Mouse (Mus musculus) megakaryocyte-erythroid progenitor cell, adult 5-6 weeks (primary cell): Measurements from ENCODE around the gene Tbr1. TPM values are rescaled to one million over a fixed set of nuclear protein-coding genes. Genes with fewer than 3 reads are reported as not detected.
A peak's percentile ranks its signal among the peaks of the same experiment; 100 is the strongest.

Experiments used
- ATAC-seq: replicated peaks from 2 replicates; pipeline ENCODE4 v1.8.0; 2016; ENCODE audit warnings: mild to moderate bottlenecking, inconsistent platforms; ENCODE audit not compliant: severe bottlenecking, poor library complexity, low FRiP score, low TSS enrichment
- total RNA-seq, 2 experiments: library from RNA; stranded (forward) in 1 of 2; stranded (reverse) in 1 of 2; fragments of 200-1000, 215-1000 nt in 1 of 2; fragments of >200 nt in 1 of 2; fragmentation: Nextera tagmentation in 1 of 2; gene quantifications; 2 replicates each; pipeline ENCODE4 v1.2.3; 2014 to 2017

Gene Tbr1
- 0.55 TPM in 1 of 2 replicates, not detected in the other for total RNA-seq (2014; fragmentation: Nextera tagmentation)
- 0.19 and 1.1 TPM in 2 replicates for total RNA-seq (2017)

GRCm38 (mm10) chr2:61802656-61803251 lies at the start of gene Tbr1:
Tbr1 (plus strand) TSS chr2:61802930.
- peak; percentile 66 for ATAC-seq

- ATAC-seq = no peak
These were observed 47.7 kb upstream of the Tbr1 start for GRCm38 (mm10) chr2:61754989-61755388.

- peak; percentile 31 for ATAC-seq
These were observed 43.4 kb upstream of the Tbr1 start for GRCm38 (mm10) chr2:61759234-61759855.

- ATAC-seq = peak; percentile 97
These were observed 42.7 kb upstream of the Tbr1 start for GRCm38 (mm10) chr2:61760044-61760443.

DNA sequence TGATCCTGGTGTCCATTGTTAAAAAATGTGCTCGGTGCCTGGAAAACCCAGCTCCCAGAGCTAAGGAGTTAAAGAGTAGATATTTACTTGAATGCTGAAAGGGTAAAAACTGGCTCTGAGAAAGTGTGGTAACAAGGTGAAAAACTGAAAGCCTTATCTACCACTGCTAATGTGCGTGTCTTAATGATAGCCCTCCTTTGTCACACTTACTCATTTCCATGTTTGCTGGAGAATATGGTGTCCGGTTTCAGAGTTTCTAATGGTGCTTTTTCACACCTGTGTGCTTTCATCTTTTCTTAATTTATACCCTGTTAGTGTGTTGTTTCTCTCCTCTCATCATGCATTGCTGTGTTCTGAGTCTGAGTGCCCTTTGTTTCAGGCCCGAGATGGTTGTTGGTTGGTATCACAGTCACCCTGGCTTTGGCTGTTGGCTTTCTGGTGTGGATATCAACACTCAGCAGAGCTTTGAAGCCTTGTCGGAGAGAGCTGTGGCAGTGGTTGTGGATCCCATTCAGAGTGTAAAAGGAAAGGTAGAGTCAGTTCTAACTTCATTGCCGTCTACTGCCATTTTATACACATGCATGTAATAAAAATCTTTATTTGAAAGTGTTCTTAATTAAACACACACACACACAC lies 38.1 kb upstream of the Tbr1 start:
- ATAC-seq = no peak

DNA sequence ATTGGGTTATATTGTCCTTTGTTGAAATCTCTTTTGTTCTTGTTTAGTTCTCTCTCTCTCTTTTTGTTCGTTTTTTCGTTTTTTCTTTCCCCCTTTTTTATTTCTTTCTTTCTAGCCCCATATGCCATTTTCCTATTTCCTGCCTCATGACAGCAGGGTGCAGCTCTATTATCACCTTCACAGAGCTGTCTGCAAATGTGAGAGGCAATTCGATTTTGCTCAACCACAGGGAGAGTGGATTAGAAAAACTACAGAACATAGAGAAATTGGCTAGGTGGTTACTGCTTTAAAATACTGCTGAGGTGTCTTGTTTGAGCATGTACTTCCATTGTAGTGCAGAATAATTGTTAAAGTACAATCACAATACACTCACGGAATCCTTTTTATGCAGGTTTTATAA lies 37.2 kb upstream of the Tbr1 start:
- no peak for ATAC-seq

GRCm38 (mm10) chr2:61780794-61781193 lies 21.9 kb upstream of the Tbr1 start:
- no peak for ATAC-seq

GRCm38 (mm10) chr2:61794960-61795359 lies 7.8 kb upstream of the Tbr1 start:
- no peak for ATAC-seq

GRCm38 (mm10) chr2:61798048-61798447 lies 4.7 kb upstream of the Tbr1 start:
- no peak for ATAC-seq

GRCm38 (mm10) chr2:61803443-61804367 lies 975 bp downstream of the Tbr1 start:
- ATAC-seq = peak; percentile 32; the same call in 1 of the 2 replicates

DNA sequence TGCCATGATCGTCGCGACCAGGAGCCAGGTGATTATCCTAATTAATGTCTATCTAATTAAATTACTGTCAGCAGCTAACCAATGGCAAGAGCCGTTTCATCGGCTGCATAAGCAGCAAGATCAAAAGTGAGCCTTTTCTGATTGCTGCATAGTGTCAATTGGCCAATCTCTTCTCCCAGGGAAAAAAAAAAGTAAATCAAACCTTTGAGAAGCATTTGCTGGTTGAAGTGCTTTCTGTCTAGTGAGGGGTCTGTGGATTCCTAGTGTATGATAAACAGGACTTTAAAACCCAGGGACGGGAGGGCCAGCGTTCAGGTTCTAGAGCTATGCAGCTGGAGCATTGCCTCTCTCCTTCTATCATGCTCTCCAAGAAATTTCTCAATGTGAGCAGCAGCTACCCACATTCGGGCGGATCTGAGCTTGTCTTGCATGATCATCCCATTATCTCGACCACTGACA lies 1.7 kb downstream of the Tbr1 start:
- no peak for ATAC-seq

DNA sequence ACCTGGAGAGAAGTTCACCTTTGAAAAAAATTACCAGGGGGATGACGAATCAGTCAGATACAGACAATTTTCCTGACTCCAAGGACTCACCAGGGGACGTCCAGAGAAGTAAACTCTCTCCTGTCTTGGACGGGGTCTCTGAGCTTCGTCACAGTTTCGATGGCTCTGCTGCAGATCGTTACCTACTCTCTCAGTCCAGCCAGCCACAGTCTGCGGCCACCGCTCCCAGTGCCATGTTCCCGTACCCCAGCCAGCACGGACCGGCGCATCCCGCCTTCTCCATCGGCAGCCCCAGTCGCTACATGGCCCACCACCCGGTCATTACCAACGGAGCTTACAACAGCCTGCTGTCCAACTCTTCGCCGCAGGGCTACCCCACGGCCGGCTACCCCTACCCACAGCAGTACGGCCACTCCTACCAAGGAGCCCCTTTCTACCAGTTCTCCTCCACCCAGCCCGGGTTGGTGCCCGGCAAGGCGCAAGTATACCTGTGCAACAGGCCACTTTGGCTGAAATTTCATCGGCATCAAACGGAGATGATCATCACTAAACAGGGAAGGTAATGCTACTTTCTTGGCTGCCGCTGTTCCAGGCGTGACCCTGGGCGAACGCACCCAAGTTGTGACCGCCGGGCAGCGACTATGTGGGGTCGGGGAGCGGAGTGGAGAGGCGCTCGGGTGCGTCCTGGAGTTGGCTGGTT lies 2.3 kb downstream of the Tbr1 start:
- ATAC-seq = peak; percentile 10

DNA sequence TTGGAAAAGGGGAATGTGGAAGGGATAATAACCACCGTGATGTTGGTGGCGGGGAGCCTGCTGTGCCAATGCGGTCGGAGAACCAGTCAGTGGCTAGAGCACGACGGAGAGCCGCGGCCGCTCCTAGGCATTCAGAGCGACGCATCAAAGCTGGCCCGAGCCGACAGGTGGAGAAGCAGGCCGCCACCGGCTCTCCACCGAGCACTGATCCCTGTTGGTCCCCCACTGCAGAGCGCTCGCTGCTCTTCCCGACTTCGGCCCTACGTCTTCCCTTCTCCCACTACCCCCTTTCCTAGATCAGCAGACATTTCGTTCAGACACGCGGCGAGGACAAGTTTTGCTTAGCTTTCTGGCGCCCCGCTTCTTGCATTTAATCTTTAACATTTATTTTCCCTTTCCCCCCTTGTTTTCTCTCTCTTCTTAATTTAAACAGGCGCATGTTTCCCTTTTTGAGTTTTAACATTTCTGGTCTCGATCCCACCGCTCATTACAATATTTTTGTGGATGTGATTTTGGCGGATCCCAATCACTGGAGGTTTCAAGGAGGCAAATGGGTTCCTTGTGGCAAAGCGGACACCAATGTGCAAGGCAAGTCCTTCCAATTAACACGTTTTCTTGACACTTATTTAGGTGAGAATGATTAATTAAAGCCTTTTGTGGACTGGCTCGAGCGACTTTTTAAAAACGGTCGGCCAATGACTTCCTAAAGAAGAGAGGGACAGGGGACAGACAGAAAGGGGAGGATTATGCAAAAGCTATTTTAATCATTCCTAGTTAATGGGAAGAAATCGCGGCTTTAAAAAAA lies 3.0 kb downstream of the Tbr1 start:
- ATAC-seq = no peak

DNA sequence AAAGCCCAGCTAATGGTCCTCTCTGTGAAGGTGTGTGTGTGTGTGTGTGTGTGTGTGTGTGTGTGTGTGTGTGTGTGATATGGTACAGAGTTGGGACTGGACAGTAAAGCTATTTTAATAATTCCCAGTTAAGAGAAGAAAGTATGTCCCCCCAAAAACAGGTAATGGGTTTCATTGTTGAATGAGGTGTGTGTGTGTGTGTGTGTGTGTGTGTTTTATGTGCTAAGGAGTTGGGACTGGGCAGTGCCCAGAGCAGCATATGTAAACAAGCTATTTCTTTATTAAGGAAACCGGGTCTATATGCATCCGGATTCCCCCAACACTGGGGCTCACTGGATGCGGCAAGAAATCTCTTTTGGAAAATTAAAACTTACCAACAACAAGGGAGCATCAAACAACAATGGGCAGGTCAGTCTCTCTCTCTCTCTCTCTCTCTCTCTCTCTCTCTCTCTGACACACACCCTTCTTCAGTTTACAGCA lies 3.7 kb downstream of the Tbr1 start:
- no peak for ATAC-seq

DNA sequence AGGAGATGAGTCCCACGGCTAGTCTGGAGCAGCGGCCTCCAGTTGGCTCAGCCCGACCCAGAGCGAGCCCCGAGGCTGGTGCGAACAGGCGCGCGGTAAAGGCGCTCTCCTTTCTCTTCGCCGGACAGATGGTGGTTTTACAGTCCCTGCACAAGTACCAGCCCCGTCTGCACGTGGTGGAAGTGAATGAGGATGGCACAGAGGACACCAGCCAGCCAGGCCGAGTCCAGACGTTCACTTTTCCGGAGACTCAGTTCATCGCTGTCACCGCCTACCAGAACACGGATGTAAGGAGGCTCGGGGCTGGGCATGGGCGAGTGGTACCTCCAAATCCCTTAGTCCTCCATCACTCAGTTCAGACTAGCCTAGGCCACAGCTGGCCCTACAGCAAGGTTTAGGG lies 4.4 kb downstream of the Tbr1 start:
- ATAC-seq = no peak

DNA sequence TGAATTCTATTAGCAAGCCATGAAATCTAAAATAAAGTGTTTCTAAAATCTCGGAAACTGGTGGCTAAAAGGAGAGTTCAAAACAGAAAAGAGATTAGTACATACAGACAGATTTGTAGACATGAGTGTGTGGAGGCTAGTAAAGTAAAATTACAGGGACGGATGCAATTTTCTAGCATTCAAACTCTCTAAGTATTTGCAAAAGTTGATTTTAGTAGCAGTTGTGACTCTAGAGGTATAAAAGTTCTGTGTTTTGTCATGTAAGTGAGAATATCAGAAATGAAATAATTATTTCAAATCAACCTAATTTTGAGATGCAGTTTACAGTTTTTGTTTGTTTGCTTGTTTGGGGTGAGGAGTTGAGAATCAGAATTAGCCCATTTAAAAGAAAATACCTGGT lies 5.1 kb downstream of the Tbr1 start:
- no peak for ATAC-seq

DNA sequence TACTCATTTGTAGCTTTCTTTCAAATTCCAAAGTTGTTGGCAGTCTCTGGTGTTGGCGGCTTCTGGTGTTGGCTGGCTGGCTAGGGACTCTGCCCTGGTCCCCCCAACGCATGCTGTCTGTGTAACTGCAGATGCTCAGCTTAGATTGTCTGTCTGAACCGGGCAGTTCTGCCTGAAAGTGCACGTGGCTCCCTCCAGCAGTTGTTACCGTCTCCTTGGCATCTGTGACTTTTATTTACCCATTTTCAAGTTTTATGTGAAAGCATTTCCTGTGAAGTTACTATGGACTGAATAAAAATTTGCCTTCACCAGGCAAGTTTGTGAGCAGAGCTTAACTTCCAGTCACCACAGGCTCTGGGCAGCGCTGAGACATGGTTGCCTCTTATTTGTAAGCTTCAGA lies 6.0 kb downstream of the Tbr1 start:
- no peak for ATAC-seq

DNA sequence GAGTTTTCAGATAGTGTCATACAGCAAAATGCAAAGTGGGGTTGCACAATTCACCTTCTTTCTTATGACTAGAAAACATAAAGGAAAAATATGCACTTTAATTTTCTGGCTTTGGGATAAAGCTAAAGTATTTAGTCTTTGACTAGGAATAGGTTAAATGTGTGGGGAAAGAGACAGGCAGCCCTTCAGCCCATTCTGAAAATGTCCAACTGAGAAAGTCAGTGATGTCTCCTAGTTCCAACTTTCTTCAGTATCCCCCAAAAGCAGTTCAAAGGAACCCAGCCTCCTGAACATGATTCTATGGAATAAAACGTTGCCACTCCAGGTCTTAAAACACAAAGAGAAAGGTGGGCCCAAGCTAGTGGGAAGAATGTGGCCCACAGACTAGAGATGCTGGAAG lies 6.7 kb downstream of the Tbr1 start:
- ATAC-seq = no peak
